Mouse (Mus musculus): Measurements from ENCODE around the gene Wdr93. TPM values are rescaled to one million over a fixed set of nuclear protein-coding genes. Genes with fewer than 3 reads are reported as not detected.
A peak's percentile ranks its signal among the peaks of the same experiment; 100 is the strongest.

Wdr93 gene
- total and polyA plus RNA-seq, 2 experiments from 2014 or later: 0.27 to 0.32 TPM

GRCm38 (mm10) chr7:79769664-79770063, 26.7 kb downstream of the Wdr93 start:
- no peak overlapping the region for H3K4me2 ChIP-seq (ENCODE audit: low read depth, low read length, poor library complexity, severe bottlenecking)
- H3K4me3 ChIP-seq (ENCODE audit: low read depth, low read length): no peak overlapping the region
- no peaks in the 10 kb centered on the region for H3K27me3 ChIP-seq (ENCODE audit: insufficient read depth, low read length)
- TF ChIP-seq CTCF (IDR thresholded peaks at IDR 0.05): no peak
- no peaks in the 10 kb centered on the region for H3K4me1 ChIP-seq (ENCODE audit: insufficient read depth, low read length)
- H3K36me3 ChIP-seq (ENCODE audit: insufficient read depth, low read length): no peaks in the 10 kb centered on the region
- H3K27ac ChIP-seq (ENCODE audit: low read depth, low read length): no peak overlapping the region
- no peaks in the 10 kb centered on the region for H3K9me3 ChIP-seq (ENCODE audit: low read length)
- no peak overlapping the region for H3K9ac ChIP-seq (replicated peaks; ENCODE audit: low read length, poor library complexity, severe bottlenecking)
- WGBS: 86% methylated on average over 3 of the region's 3 CpGs
- no peak for ATAC-seq (ENCODE audit: low FRiP score)
- DNase-seq (ENCODE audit: low spot score): no peak

DNA sequence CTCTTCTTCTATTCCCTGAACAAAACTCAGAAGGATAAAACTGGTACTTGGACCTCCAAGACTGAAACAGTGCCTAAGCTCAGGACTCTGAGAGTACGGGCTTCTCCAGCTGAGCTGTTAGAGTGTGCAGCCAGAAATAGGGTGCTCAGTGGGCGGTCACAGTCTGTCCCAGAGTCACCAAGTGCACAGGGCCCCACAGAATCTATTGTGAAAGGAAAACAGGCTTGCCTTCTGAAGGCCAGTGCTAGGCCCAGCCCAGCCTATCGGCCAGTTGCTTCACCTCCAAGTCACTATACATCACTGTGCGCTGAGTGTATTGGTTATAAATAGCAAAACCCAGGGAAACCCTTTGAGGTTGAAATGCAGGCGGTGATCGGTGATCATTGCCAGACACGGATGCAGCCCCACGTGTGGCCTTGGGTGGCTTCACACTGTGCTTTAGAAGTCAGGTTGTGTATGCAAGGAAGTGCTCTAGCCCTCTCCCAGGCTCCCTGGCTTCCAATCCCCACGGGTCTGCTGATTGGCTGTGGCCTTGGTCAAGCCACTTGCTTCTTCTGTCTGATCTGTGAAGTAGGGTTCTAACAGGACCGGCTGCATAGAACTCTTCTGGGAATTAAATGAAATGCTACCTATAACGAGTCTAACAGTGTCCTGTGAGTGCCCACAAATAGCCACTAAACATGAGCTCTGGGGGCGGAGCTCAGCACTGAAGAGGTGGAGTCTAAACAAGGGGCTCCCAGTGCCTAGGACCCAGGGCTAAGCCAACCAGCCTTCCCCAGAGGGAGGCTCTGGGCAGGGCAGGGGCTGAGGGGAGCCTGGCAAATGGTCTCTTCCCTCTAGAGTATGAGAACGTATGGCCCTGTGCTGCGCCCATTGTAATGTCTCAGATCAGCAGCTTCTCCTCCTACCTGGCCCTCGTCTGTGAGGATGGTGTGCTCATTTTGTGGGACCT, 28.9 kb downstream of the Wdr93 start:
- Histone ChIP-seq H3K4me2 (ENCODE audit: low read depth, low read length, poor library complexity, severe bottlenecking) (no peak overlapping the region), H3K27me3 (ENCODE audit: insufficient read depth, low read length) (no peaks in the 10 kb centered on the region), H3K27ac (ENCODE audit: low read depth, low read length) (no peak overlapping the region), H3K36me3 (ENCODE audit: insufficient read depth, low read length) (no peaks in the 10 kb centered on the region), H3K9ac (replicated peaks; ENCODE audit: low read length, poor library complexity, severe bottlenecking) (no peak overlapping the region), H3K4me3 (ENCODE audit: low read depth, low read length) (no peak overlapping the region), H3K4me1 (ENCODE audit: insufficient read depth, low read length) (no peaks in the 10 kb centered on the region), H3K9me3 (ENCODE audit: low read length) (no peaks in the 10 kb centered on the region)
- ATAC-seq (ENCODE audit: low FRiP score) (no peak), DNase-seq (ENCODE audit: low spot score) (no peak)
- 49% methylated on average over 15 of the region's 15 CpGs for WGBS
- no peak for TF ChIP-seq CTCF (IDR thresholded peaks at IDR 0.05)

DNA sequence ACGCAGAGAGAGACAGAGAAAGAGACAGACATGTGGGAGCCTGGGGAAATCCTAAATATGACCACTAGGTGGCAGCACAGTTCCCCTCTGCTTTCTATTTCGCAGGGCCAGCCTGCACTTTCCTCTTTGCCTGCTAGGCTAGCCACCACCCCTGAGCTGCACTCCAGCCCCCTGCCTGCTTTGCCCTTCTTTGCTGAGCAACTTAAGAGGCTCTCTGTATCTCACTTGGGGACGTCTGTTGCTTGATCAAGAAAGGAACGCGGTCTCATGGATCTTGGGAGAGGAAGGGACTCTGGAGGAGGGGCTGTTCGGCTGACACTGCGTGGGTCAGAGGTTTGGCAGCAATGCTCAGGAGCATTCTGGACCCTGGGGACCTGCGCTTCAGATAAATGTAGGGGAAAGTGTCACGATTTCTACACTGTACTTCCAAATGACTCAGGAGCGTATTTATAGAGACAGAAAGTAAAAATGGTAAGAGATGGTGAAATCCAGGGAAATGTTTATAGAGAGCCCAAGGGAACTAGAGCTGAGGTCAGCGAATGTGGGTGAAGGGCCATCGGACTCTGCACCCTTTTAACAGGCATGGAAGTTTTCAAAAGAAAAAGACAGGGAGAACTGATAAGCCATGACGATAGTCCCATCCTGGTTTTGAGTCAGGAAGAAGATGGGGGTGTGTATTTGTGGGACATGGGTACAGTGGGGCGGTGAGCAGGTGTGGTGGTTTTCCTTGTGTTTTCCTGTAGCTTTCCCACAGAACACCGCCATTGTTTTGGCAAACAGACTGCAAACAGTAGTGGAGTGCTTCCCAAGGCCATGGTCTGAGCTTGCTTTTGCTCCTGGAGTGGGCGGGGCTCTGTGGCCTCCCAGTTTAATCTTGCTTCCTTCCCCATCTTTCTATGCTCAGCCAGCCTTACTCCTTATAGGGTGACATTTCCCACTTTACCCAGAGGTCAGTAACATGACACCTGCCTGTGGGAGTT, 38.0 kb downstream of the Wdr93 start:
- H3K4me2 ChIP-seq (ENCODE audit: low read depth, low read length, poor library complexity, severe bottlenecking): peak overlapping the region; percentile 32
- ATAC-seq (ENCODE audit: low FRiP score) (peak; percentile 74; the same call in 1 of the 2 replicates), DNase-seq (ENCODE audit: low spot score) (peak; percentile 76)
- no peak overlapping the region for H3K9ac ChIP-seq (replicated peaks; ENCODE audit: low read length, poor library complexity, severe bottlenecking)
- H3K36me3 ChIP-seq (ENCODE audit: insufficient read depth, low read length): no peaks in the 10 kb centered on the region
- 32% methylated on average over 16 of the region's 16 CpGs for WGBS
- no peaks in the 10 kb centered on the region for H3K9me3 ChIP-seq (ENCODE audit: low read length)
- peak; percentile 97 for TF ChIP-seq CTCF (IDR thresholded peaks at IDR 0.05)
- H3K27me3 ChIP-seq (ENCODE audit: insufficient read depth, low read length): no peaks in the 10 kb centered on the region
- H3K4me1 ChIP-seq (ENCODE audit: insufficient read depth, low read length): no peaks in the 10 kb centered on the region
- no peak overlapping the region for H3K27ac ChIP-seq (ENCODE audit: low read depth, low read length)
- peak overlapping the region; percentile 15; the same call in 1 of the 2 replicates for H3K4me3 ChIP-seq (ENCODE audit: low read depth, low read length)

- 75% methylated on average over 11 of the region's 11 CpGs for WGBS
- Histone ChIP-seq H3K36me3 (ENCODE audit: insufficient read depth, low read length) (no peaks in the 10 kb centered on the region), H3K4me2 (ENCODE audit: low read depth, low read length, poor library complexity, severe bottlenecking) (no peak overlapping the region), H3K27me3 (ENCODE audit: insufficient read depth, low read length) (no peaks in the 10 kb centered on the region), H3K9ac (replicated peaks; ENCODE audit: low read length, poor library complexity, severe bottlenecking) (no peak overlapping the region), H3K9me3 (ENCODE audit: low read length) (no peaks in the 10 kb centered on the region), H3K4me3 (ENCODE audit: low read depth, low read length) (no peak overlapping the region), H3K27ac (ENCODE audit: low read depth, low read length) (no peak overlapping the region), H3K4me1 (ENCODE audit: insufficient read depth, low read length) (no peaks in the 10 kb centered on the region)
- TF ChIP-seq CTCF (IDR thresholded peaks at IDR 0.05): no peak
- no peak for ATAC-seq (ENCODE audit: low FRiP score)
- DNase-seq (ENCODE audit: low spot score): no peak
Observed at GRCm38 (mm10) chr7:79781826-79782515, 39.0 kb downstream of the Wdr93 start.

DNA sequence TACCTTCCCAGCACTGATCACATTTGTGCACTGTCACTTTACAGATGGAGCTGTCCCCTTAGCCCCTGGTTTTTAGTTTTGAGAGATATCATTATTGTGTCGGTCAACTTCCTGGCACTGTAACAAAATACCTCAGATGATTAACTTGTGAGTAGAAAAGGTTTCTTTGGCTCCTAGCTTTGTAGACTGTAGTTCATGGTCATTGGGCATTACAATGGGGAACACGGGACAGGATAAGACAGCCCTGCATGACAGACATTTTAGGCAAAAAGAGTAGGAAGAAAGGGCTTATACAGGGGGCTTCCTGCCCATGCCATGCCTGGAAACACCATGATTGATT, 39.5 kb downstream of the Wdr93 start:
- Histone ChIP-seq H3K27ac (ENCODE audit: low read depth, low read length) (no peak overlapping the region), H3K27me3 (ENCODE audit: insufficient read depth, low read length) (no peaks in the 10 kb centered on the region), H3K4me1 (ENCODE audit: insufficient read depth, low read length) (no peaks in the 10 kb centered on the region), H3K4me2 (ENCODE audit: low read depth, low read length, poor library complexity, severe bottlenecking) (no peak overlapping the region), H3K36me3 (ENCODE audit: insufficient read depth, low read length) (no peaks in the 10 kb centered on the region), H3K9ac (replicated peaks; ENCODE audit: low read length, poor library complexity, severe bottlenecking) (no peak overlapping the region), H3K4me3 (ENCODE audit: low read depth, low read length) (no peak overlapping the region), H3K9me3 (ENCODE audit: low read length) (no peaks in the 10 kb centered on the region)
- 68% methylated on average over 2 of the region's 2 CpGs for WGBS
- ATAC-seq (ENCODE audit: low FRiP score) (no peak), DNase-seq (ENCODE audit: low spot score) (no peak)
- TF ChIP-seq CTCF (IDR thresholded peaks at IDR 0.05): no peak

Data from midbrain, postnatal 0 days (tissue).